Mouse (Mus musculus): ENCODE measurements around the gene Nrxn1. TPM values are rescaled to one million over a fixed set of nuclear protein-coding genes. Genes with fewer than 3 reads are reported as not detected.

Nrxn1 gene
- total and polyA plus RNA-seq, 3 experiments = not detected

DNA sequence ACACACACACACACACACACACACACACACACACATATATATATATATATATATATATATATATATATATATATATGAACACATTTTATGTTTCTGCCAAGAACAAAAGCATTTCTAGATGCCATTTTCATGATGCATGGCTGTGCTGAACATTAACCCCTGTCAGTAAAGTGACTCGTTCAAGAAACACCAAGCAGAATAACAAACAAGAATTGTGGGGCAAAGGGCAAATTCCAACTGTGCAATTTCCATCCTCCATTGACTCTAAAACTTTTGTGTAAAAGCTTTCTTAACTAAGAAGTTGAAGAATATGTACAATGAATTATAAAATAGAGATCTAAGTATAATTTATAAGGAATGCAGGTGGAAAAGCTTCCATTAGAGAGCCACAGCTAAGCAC, 1030.0 kb downstream of the Nrxn1 start:
- Histone ChIP-seq H3K9ac (ENCODE audit: insufficient read depth, low read depth) (no peak overlapping the region), H3K4me1 (ENCODE audit: control insufficient read depth in 1 of 2, insufficient read depth in 2 of 2) (no peaks in the 10 kb centered on the region), H3K4me2 (ENCODE audit: insufficient read depth, low read depth, poor library complexity, severe bottlenecking) (no peak overlapping the region), H3K4me3 (replicated peaks in 1 of 3; ENCODE audit: low read depth in 2 of 3, low read length in 2 of 3, poor library complexity in 1 of 3) (no peak overlapping the region), H3K9me3 (replicated peaks; ENCODE audit: low read length) (peaks cover 30% of the 10 kb centered on the region), H3K27me3 (replicated peaks) (no peaks in the 10 kb centered on the region), H3K79me2 (replicated peaks; ENCODE audit: control insufficient read depth, extremely low read depth, insufficient read depth, poor library complexity, severe bottlenecking) (no peaks in the 10 kb centered on the region), H3K36me3 (replicated peaks in 1 of 2; ENCODE audit: control insufficient read depth in 1 of 2, insufficient read depth in 1 of 2, low read length in 1 of 2) (no peaks in the 10 kb centered on the region), H3K27ac (ENCODE audit: insufficient read depth, low read depth) (no peak overlapping the region)
- TF ChIP-seq SIN3A (IDR thresholded peaks at IDR 0.05; ENCODE audit: low read length) (no peak), BHLHE40 (IDR thresholded peaks at IDR 0.05; ENCODE audit: low read depth, low read length) (no peak), IRF4 (IDR thresholded peaks at IDR 0.05; ENCODE audit: low read depth, low read length) (no peak), USF2 (conservative IDR thresholded peaks at IDR 0.05; ENCODE audit: low read depth, low read length) (no peak), ELF1 (IDR thresholded peaks at IDR 0.05; ENCODE audit: low read depth, low read length) (no peak), EP300 (IDR thresholded peaks at IDR 0.05; ENCODE audit: low read length) (no peak), UBTF (IDR thresholded peaks at IDR 0.05; ENCODE audit: low read depth, low read length) (no peak), GABPA (IDR thresholded peaks at IDR 0.05; ENCODE audit: insufficient replicate concordance, low read depth, low read length) (no peak), POLR2A (IDR thresholded peaks at IDR 0.05; ENCODE audit: low read depth, low read length) (no peak), ZNF384 (IDR thresholded peaks at IDR 0.05; ENCODE audit: low read depth, low read length) (no peak)
- dilution Hi-C loops (cut with MboI; ENCODE audit: extremely low pct_ligation_motif_present, extremely low pct_unique_long_range_greater_than_20kb, low sequenced_read_pairs) (no loop called here), in situ Hi-C loops (cut with MboI; ENCODE audit: low pct_ligation_motif_present, low pct_unique_long_range_greater_than_20kb, low sequenced_read_pairs) (no loop called here)
- no peak for DNase-seq (ENCODE audit: extremely low read depth)

DNA sequence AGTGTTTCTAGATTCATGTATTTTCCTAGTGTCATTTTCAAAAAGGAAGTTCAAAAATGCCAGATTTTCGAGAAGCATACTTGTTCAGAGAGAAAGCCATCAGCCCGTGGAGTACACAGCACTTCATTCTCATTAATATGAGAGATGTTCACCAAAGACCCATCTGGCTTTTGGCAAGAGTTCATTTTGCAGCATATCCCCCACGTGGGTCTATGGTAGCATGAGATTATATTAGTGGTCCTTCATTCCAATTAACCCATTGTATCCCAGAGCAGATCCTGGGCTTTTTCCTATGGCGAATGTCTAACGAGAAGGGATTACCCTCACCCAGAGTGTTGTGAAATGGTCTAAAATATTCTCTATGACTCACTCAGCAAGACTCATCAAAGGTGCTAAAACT, 1032.0 kb downstream of the Nrxn1 start:
- Histone ChIP-seq H3K4me1 (ENCODE audit: control insufficient read depth in 1 of 2, insufficient read depth in 2 of 2) (no peaks in the 10 kb centered on the region), H3K36me3 (replicated peaks in 1 of 2; ENCODE audit: control insufficient read depth in 1 of 2, insufficient read depth in 1 of 2, low read length in 1 of 2) (no peaks in the 10 kb centered on the region), H3K27me3 (replicated peaks) (no peaks in the 10 kb centered on the region), H3K79me2 (replicated peaks; ENCODE audit: control insufficient read depth, extremely low read depth, insufficient read depth, poor library complexity, severe bottlenecking) (no peaks in the 10 kb centered on the region), H3K4me3 (replicated peaks in 1 of 3; ENCODE audit: low read depth in 2 of 3, low read length in 2 of 3, poor library complexity in 1 of 3) (no peak overlapping the region), H3K9ac (ENCODE audit: insufficient read depth, low read depth) (no peak overlapping the region), H3K4me2 (ENCODE audit: insufficient read depth, low read depth, poor library complexity, severe bottlenecking) (no peak overlapping the region), H3K9me3 (replicated peaks; ENCODE audit: low read length) (peaks cover 43% of the 10 kb centered on the region), H3K27ac (ENCODE audit: insufficient read depth, low read depth) (no peak overlapping the region)
- TF ChIP-seq NELFE (IDR thresholded peaks at IDR 0.05; ENCODE audit: low read depth, low read length) = no peak
- no peak for TF ChIP-seq MAFK (IDR thresholded peaks at IDR 0.05; ENCODE audit: insufficient replicate concordance, low read length)
- no peak for TF ChIP-seq ZMIZ1 (IDR thresholded peaks at IDR 0.05; ENCODE audit: low read depth, low read length)
- TF ChIP-seq SMC3 (IDR thresholded peaks at IDR 0.05; ENCODE audit: low read depth, low read length) = no peak
- no peak for TF ChIP-seq UBTF (IDR thresholded peaks at IDR 0.05; ENCODE audit: low read depth, low read length)
- no peak for TF ChIP-seq MXI1 (IDR thresholded peaks at IDR 0.05; ENCODE audit: low read depth, low read length)
- TF ChIP-seq ZNF384 (IDR thresholded peaks at IDR 0.05; ENCODE audit: low read depth, low read length) = no peak
- no peak for DNase-seq (ENCODE audit: extremely low read depth)
- in situ Hi-C loops (cut with MboI; ENCODE audit: low pct_ligation_motif_present, low pct_unique_long_range_greater_than_20kb, low sequenced_read_pairs) (no loop called here), dilution Hi-C loops (cut with MboI; ENCODE audit: extremely low pct_ligation_motif_present, extremely low pct_unique_long_range_greater_than_20kb, low sequenced_read_pairs) (no loop called here)

DNA sequence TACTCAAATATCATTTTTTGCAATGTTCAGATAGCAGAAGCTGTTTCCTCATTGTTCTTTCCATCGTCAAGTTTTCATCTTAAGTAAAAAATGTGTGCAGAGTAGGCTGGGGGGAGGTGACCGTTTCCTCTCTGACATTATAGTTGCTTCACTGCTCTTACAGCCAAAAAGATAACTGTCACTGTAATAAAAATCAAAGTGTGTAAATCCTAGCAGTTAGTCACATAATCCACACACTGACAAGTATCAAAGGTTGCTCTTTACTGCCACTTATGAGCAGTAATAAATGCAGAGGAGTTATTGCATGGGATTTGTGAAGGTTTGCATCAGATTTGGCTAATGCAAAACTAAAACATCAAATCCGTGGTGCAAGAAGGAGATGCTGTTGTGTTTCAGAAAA, 1032.7 kb downstream of the Nrxn1 start:
- no peak for DNase-seq (ENCODE audit: extremely low read depth)
- H3K79me2 ChIP-seq (replicated peaks; ENCODE audit: control insufficient read depth, extremely low read depth, insufficient read depth, poor library complexity, severe bottlenecking) = no peaks in the 10 kb centered on the region
- no peak overlapping the region for H3K4me2 ChIP-seq (ENCODE audit: insufficient read depth, low read depth, poor library complexity, severe bottlenecking)
- peaks cover 37% of the 10 kb centered on the region for H3K9me3 ChIP-seq (replicated peaks; ENCODE audit: low read length)
- no peak overlapping the region for H3K9ac ChIP-seq (ENCODE audit: insufficient read depth, low read depth)
- no peak for TF ChIP-seq SIN3A (IDR thresholded peaks at IDR 0.05; ENCODE audit: low read length)
- no peak for TF ChIP-seq UBTF (IDR thresholded peaks at IDR 0.05; ENCODE audit: low read depth, low read length)
- no peak for TF ChIP-seq BHLHE40 (IDR thresholded peaks at IDR 0.05; ENCODE audit: low read depth, low read length)
- no peak for TF ChIP-seq MYC (IDR thresholded peaks at IDR 0.05; ENCODE audit: low read depth, low read length)
- no peak for TF ChIP-seq ZNF384 (IDR thresholded peaks at IDR 0.05; ENCODE audit: low read depth, low read length)
- no peak for TF ChIP-seq ELF1 (IDR thresholded peaks at IDR 0.05; ENCODE audit: low read depth, low read length)
- H3K36me3 ChIP-seq (replicated peaks in 1 of 2; ENCODE audit: control insufficient read depth in 1 of 2, insufficient read depth in 1 of 2, low read length in 1 of 2) = no peaks in the 10 kb centered on the region
- no peaks in the 10 kb centered on the region for H3K27me3 ChIP-seq (replicated peaks)
- H3K4me3 ChIP-seq (replicated peaks in 1 of 3; ENCODE audit: low read depth in 2 of 3, low read length in 2 of 3, poor library complexity in 1 of 3) = no peak overlapping the region
- dilution Hi-C loops (cut with MboI; ENCODE audit: extremely low pct_ligation_motif_present, extremely low pct_unique_long_range_greater_than_20kb, low sequenced_read_pairs) = no loop called here
- no peak overlapping the region for H3K27ac ChIP-seq (ENCODE audit: insufficient read depth, low read depth)
- H3K4me1 ChIP-seq (ENCODE audit: control insufficient read depth in 1 of 2, insufficient read depth in 2 of 2) = no peaks in the 10 kb centered on the region
- in situ Hi-C loops (cut with MboI; ENCODE audit: low pct_ligation_motif_present, low pct_unique_long_range_greater_than_20kb, low sequenced_read_pairs) = no loop called here
